Mouse (Mus musculus) forebrain, embryonic 14.5 days (tissue): Measurements from ENCODE around the gene Lrrc8d. TPM values are rescaled to one million over a fixed set of nuclear protein-coding genes. Genes with fewer than 3 reads are reported as not detected.

Experiments used
- ATAC-seq: fragments of 200-750 bp; cut with Nextera tagmentation; 2 replicates; pipeline ENCODE4 v1.8.0; 2017; ENCODE audit warnings: mild to moderate bottlenecking, moderate library complexity
- DNase-seq: peaks from one replicate; pipeline ENCODE4 v3.0.0-alpha.2; 2015; ENCODE audit warnings: low spot score
- H3K27ac ChIP-seq: fragments of 300-500 bp; sonication (generic); 2 replicates; pipeline ENCODE4 v1.5.1; 2014; ENCODE audit warnings: low read depth, mild to moderate bottlenecking, control low read depth, low read length, moderate library complexity
- H3K27me3 ChIP-seq: fragments of 300-500 bp; sonication (generic); replicated peaks from 2 replicates; pipeline ENCODE4 v1.6.1; 2014; ENCODE audit warnings: low read length, control low read depth, mixed read lengths; ENCODE audit not compliant: control insufficient read depth, insufficient read depth
- H3K36me3 ChIP-seq: fragments of 300-500 bp; sonication (generic); 2 replicates; pipeline ENCODE4 v1.6.1; 2014; ENCODE audit warnings: low read length, control low read depth; ENCODE audit not compliant: control insufficient read depth, insufficient read depth
- H3K4me1 ChIP-seq: fragments of 300-500 bp; sonication (generic); 2 replicates; pipeline ENCODE4 v1.6.1; 2014; ENCODE audit warnings: antibody characterized with exemption, low read length, control low read depth; ENCODE audit not compliant: control insufficient read depth, insufficient read depth
- H3K4me2 ChIP-seq: fragments of 300-500 bp; sonication (generic); 2 replicates; pipeline ENCODE4 v1.6.1; 2014; ENCODE audit warnings: mild to moderate bottlenecking, control low read depth, low read length
- H3K4me3 ChIP-seq: fragments of 300-500 bp; sonication (generic); 2 replicates; pipeline ENCODE4 v1.5.1; 2014; ENCODE audit warnings: low read depth, low read length, control low read depth
- H3K9ac ChIP-seq: fragments of 300-500 bp; sonication (generic); 2 replicates; pipeline ENCODE4 v1.6.1; 2014; ENCODE audit warnings: mild to moderate bottlenecking, low read length, control low read depth, moderate library complexity
- H3K9me3 ChIP-seq: fragments of 300-500 bp; sonication (generic); replicated peaks from 2 replicates; pipeline ENCODE4 v1.6.1; 2016; ENCODE audit warnings: low read length, control low read depth, mixed read lengths; ENCODE audit not compliant: control insufficient read depth
- WGBS: fragments of 180-500 bp; shearing (Covaris S2); extraction: QIAGEN DNeasy Blood & Tissue Kit; methylation state at CpG from one replicate; pipeline ENCODE4 v1.1.7; 2014; 5-methylcytosine and 5-hydroxymethylcytosine counted together
- polyA plus RNA-seq: library from polyadenylated mRNA; unstranded; fragments of >200 nt; fragmentation: Nextera tagmentation; extraction: Ambion mirVana; gene quantifications from 2 replicates; pipeline ENCODE4 v1.2.1, GENCODE M21; 2014

Lrrc8d gene
- polyA plus RNA-seq, 1 experiment from 2014 or later = 23.3 TPM

DNA sequence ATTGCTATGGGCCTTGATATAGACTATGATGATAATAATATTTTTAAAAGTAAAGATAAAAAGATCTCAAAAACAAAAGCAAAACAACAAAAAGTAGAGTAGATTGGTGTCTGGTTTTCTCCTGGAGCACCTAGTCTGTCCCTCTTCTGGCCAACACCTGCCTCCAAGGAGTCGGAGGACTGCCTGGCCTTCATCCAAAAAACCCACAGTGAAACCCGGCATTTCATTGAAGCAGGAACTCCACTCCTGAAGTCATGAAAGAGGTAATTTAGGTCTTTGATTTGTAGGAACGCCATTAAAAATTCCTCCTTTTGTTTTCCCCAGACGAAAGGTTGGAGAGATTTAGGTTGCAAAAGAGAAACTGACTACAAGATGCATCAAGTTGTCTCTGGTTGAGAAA is 167.7 kb downstream of the Lrrc8d start:
- DNase-seq (peak; percentile 57), ATAC-seq (no peak)
- Histone ChIP-seq H3K4me1 (peaks cover 9% of the 10 kb centered on the region; the same call in 1 of the 2 replicates), H3K9ac (no peak overlapping the region), H3K4me2 (no peak overlapping the region), H3K27ac (no peak overlapping the region), H3K36me3 (no peaks in the 10 kb centered on the region), H3K9me3 (no peaks in the 10 kb centered on the region), H3K4me3 (no peak overlapping the region), H3K27me3 (no peaks in the 10 kb centered on the region)
- WGBS = 4% methylated on average over 4 of the region's 4 CpGs

DNA sequence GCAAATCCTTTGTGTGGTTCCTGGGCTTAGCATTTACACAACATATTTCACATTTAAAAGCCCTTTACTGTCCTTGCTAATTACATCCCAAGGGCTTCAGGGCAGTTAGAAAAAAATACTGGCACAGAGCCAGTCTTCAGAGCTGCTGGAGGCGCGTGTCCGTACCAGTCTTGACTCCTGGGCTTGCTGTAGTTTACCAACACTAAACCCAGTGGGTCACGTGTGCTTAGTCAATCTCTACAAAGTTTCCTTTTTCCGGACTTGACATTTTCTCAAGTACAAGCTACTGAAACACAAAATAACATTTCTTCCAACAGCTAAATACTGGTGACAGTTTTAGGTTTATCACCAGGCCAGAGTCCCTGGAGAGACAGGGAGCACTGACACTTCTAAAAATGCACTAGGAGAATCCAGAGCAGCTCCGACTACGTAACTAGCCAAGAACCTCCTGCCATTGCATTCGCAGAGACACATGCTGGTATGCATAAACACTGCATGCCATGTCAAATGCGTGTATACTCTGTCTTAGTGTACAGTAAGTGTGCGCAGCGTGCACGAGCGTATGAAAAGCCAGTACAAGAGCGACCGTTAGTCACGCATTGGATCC is 168.2 kb downstream of the Lrrc8d start:
- H3K27ac ChIP-seq = no peak overlapping the region
- H3K36me3 ChIP-seq = no peaks in the 10 kb centered on the region
- no peak overlapping the region for H3K4me3 ChIP-seq
- DNase-seq (peak; percentile 62), ATAC-seq (peak; percentile 67)
- H3K4me2 ChIP-seq = no peak overlapping the region
- H3K27me3 ChIP-seq = no peaks in the 10 kb centered on the region
- WGBS = 45% methylated on average over 16 of the region's 16 CpGs
- H3K9me3 ChIP-seq = no peaks in the 10 kb centered on the region
- no peak overlapping the region for H3K9ac ChIP-seq
- peaks cover 9% of the 10 kb centered on the region; the same call in 1 of the 2 replicates for H3K4me1 ChIP-seq

DNA sequence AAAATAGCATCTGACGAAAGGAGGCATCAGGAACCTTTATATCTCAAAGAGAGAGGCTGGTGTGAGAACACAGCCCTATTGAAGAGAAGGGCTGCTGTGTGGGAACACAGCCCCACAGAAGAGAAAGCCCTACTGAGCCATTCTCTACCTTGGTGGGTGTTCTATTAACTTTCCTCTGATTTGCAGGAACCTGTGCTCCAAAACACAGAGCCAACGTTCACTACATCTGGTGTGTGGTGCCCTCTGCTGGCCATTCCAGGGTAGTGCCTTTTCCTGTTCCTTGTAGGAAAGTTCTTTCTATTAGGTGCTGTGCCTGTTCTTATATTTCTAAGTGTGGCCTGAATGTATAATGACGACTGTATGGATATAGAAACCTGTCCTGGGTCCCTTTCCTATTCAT is 168.8 kb downstream of the Lrrc8d start:
- H3K4me3 ChIP-seq = no peak overlapping the region
- DNase-seq (peak; percentile 92), ATAC-seq (peak; percentile 88)
- 9% methylated on average over 3 of the region's 3 CpGs for WGBS
- H3K9me3 ChIP-seq = no peaks in the 10 kb centered on the region
- peaks cover 9% of the 10 kb centered on the region; the same call in 1 of the 2 replicates for H3K4me1 ChIP-seq
- H3K9ac ChIP-seq = no peak overlapping the region
- H3K27ac ChIP-seq = no peak overlapping the region
- no peaks in the 10 kb centered on the region for H3K27me3 ChIP-seq
- H3K36me3 ChIP-seq = no peaks in the 10 kb centered on the region
- no peak overlapping the region for H3K4me2 ChIP-seq

DNA sequence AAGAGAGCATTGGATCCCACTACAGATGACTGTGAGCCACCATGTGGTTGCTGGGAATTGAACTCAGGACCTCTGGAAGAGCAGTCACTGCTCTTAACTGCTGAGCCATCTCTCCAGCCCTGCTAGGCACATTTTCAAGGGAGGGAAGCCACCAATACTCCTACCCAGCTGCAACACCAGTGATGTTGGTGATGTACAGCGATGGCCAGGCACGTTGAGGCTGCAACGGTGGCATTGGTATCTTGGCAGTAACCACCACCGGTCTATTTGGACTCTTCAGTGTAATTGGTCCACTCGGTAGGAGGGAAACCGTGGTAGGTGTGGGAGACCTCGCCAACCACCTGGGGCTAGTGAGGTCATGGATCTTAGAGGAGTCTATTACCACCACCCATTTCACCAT is 170.0 kb downstream of the Lrrc8d start:
- WGBS = 89% methylated on average over 7 of the region's 7 CpGs

DNA sequence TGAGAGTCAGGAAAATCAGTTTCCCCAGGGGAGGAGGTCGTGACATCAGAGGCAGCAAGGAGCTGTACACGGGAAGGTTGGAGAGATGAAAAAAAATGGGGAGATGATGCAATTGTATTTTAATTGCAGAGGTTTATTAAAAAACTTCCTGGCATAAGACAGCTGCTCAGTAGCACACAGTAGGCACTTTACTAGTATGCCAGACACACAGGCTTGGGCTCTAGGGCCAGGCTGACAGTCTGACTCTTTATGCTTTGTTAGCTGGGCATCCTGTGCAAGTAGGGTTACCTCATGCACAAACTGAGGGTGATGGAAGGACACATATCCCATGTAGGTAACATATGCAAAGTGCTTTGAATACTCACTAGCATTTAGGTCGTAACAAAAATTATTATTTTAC is 171.4 kb downstream of the Lrrc8d start:
- Histone ChIP-seq H3K4me3 (no peak overlapping the region), H3K27ac (no peak overlapping the region), H3K4me2 (no peak overlapping the region), H3K9ac (no peak overlapping the region), H3K36me3 (no peaks in the 10 kb centered on the region), H3K27me3 (no peaks in the 10 kb centered on the region), H3K4me1 (peaks cover 11% of the 10 kb centered on the region; the same call in 1 of the 2 replicates), H3K9me3 (no peaks in the 10 kb centered on the region)
- 73% methylated on average over 3 of the region's 3 CpGs for WGBS
- no peak for ATAC-seq
- DNase-seq = no peak

More for the DNA sequence above, 170.0 kb downstream of the Lrrc8d start:
- H3K4me3 ChIP-seq = no peak overlapping the region
- H3K27ac ChIP-seq = no peak overlapping the region
- no peak overlapping the region for H3K9ac ChIP-seq
- no peaks in the 10 kb centered on the region for H3K27me3 ChIP-seq
- H3K4me1 ChIP-seq = peaks cover 9% of the 10 kb centered on the region; the same call in 1 of the 2 replicates
- H3K4me2 ChIP-seq = no peak overlapping the region
- no peaks in the 10 kb centered on the region for H3K36me3 ChIP-seq
- DNase-seq (no peak), ATAC-seq (no peak)
- H3K9me3 ChIP-seq = no peaks in the 10 kb centered on the region

DNA sequence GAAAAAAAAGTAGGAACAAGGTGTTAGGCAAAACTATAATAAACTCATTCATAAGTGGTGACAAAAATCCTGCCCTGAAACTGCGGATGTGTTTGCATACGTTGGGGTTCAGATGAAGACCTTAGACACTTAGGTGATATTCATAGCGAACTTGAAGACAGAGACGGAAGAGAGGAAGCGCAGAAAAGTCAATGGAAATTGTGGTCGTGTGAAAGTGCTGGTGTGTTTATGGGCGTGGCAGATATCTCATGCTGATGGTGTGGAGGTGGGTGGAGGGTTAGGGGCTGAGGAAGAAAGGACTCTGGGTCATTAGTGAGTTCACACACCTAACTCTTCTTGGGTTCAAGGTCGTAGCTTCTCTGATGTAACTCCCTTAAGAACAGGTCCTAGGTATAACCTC is 172.4 kb downstream of the Lrrc8d start:
- Histone ChIP-seq H3K36me3 (no peaks in the 10 kb centered on the region), H3K9me3 (no peaks in the 10 kb centered on the region), H3K4me3 (no peak overlapping the region), H3K27me3 (no peaks in the 10 kb centered on the region), H3K9ac (no peak overlapping the region), H3K27ac (no peak overlapping the region), H3K4me2 (no peak overlapping the region), H3K4me1 (peaks cover 11% of the 10 kb centered on the region; the same call in 1 of the 2 replicates)
- WGBS = 83% methylated on average over 8 of the region's 8 CpGs
- DNase-seq (no peak), ATAC-seq (no peak)

DNA sequence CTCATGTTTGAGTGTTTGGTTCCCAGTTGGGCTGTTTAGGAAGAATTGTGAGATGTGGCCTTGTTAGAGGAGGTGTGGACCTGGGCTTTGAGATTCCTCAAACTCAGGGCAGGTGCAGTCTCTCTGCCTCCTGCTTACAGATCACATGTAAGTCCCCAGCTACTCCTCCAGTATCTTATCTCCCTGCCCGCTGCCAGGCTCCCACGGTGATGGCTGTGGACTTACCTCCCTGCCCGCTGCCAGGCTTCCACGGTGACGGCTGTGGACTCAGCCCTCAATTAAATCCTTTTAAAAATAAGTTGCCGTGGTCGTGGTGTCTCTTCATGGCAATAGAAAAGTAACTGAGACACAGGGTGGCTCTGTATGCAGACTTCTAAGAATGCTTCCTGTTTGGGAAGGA is 173.1 kb downstream of the Lrrc8d start:
- H3K4me3 ChIP-seq = no peak overlapping the region
- H3K9ac ChIP-seq = no peak overlapping the region
- peaks cover 6% of the 10 kb centered on the region; the same call in 1 of the 2 replicates for H3K4me1 ChIP-seq
- no peaks in the 10 kb centered on the region for H3K27me3 ChIP-seq
- no peak overlapping the region for H3K27ac ChIP-seq
- ATAC-seq (no peak), DNase-seq (no peak)
- no peak overlapping the region for H3K4me2 ChIP-seq
- H3K9me3 ChIP-seq = no peaks in the 10 kb centered on the region
- H3K36me3 ChIP-seq = no peaks in the 10 kb centered on the region
- WGBS = 62% methylated on average over 7 of the region's 7 CpGs

DNA sequence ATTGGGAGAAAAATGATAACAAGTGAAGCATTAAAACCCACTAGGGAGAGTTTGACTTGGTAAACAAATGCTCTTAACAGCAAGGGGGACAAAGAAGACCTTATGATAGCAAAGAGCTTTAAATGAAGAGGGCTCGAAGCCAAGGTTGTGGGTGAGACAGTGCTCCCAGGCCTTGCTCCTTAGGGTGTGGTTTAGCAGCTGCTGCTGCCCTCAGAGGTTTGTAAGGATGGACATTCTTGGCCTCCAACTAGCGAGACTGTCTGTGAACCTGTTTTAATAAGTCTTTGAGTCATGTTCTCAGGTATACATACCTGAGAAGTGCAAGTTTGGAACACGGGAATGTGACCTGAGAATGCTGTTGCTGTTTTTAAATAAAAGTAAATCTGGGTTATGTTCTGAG is 174.0 kb downstream of the Lrrc8d start:
- ATAC-seq (no peak), DNase-seq (no peak)
- H3K27ac ChIP-seq = no peak overlapping the region
- H3K4me1 ChIP-seq = peaks cover 11% of the 10 kb centered on the region
- no peak overlapping the region for H3K9ac ChIP-seq
- H3K36me3 ChIP-seq = no peaks in the 10 kb centered on the region
- H3K4me2 ChIP-seq = no peak overlapping the region
- 78% methylated on average over 3 of the region's 3 CpGs for WGBS
- no peaks in the 10 kb centered on the region for H3K9me3 ChIP-seq
- no peaks in the 10 kb centered on the region for H3K27me3 ChIP-seq
- no peak overlapping the region for H3K4me3 ChIP-seq

DNA sequence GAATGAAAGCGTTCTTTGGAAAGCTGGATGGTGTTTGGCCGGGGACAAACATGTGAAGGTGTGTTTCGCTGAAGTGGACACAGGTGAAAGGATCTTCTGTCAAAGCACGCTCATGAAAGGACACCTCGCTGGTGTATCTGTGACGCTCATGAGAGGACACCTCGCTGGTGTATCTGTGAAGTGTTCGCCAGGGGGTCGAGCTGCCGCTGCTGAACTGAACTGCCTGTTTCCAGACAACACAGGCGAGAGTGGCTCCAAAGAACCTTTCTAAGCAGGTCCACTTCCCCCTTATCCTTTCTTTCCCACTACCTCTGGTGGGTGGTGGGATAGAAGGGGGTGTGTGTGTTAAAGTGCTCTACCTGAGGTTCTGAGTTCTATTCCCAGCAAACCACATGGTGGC is 174.7 kb downstream of the Lrrc8d start:
- no peak for DNase-seq
- ATAC-seq = no peak
- Histone ChIP-seq H3K9me3 (no peaks in the 10 kb centered on the region), H3K36me3 (no peaks in the 10 kb centered on the region), H3K27me3 (no peaks in the 10 kb centered on the region), H3K9ac (no peak overlapping the region), H3K4me3 (no peak overlapping the region), H3K27ac (no peak overlapping the region), H3K4me2 (no peak overlapping the region), H3K4me1 (peaks cover 17% of the 10 kb centered on the region)
- 95% methylated on average over 11 of the region's 11 CpGs for WGBS
